Mouse (Mus musculus) embryonic facial prominence, embryonic 13.5 days (tissue): ENCODE results near the gene Tmem106a. TPM values are rescaled to one million over a fixed set of nuclear protein-coding genes. Genes with fewer than 3 reads are reported as not detected.
"Not testable (repeated sequence)": the region's sequence is repeated elsewhere in the genome, so short reads cannot be mapped to it uniquely, and the experiment has no call there.

Experiments
- ATAC-seq: fragments of 200-750 bp; cut with Nextera tagmentation; 2 replicates; pipeline ENCODE4 v1.8.0; 2017; ENCODE audit warnings: low read depth; ENCODE audit not compliant: insufficient number of reproducible peaks, insufficient read depth, low FRiP score, low TSS enrichment
- H3K27ac ChIP-seq: fragments of 300-500 bp; sonication (generic); 2 replicates; pipeline ENCODE4 v1.5.1; 2015; ENCODE audit warnings: moderate library complexity, mild to moderate bottlenecking, inconsistent platforms
- H3K27me3 ChIP-seq: fragments of 300-500 bp; sonication (generic); 2 replicates; pipeline ENCODE4 v1.6.1; 2015; ENCODE audit warnings: mild to moderate bottlenecking, inconsistent platforms
- H3K36me3 ChIP-seq: fragments of 300-500 bp; sonication (generic); 2 replicates; pipeline ENCODE4 v1.6.1; 2015; ENCODE audit warnings: mild to moderate bottlenecking, inconsistent platforms
- H3K4me1 ChIP-seq: fragments of 300-500 bp; sonication (generic); 2 replicates; pipeline ENCODE4 v1.6.1; 2015; ENCODE audit warnings: inconsistent platforms
- H3K4me2 ChIP-seq: fragments of 300-500 bp; sonication (generic); 2 replicates; pipeline ENCODE4 v1.6.1; 2015; ENCODE audit warnings: moderate library complexity, mild to moderate bottlenecking, inconsistent platforms
- H3K4me3 ChIP-seq: fragments of 300-500 bp; sonication (generic); 2 replicates; pipeline ENCODE4 v1.5.1; 2015; ENCODE audit warnings: mild to moderate bottlenecking, inconsistent platforms
- H3K9ac ChIP-seq: fragments of 300-500 bp; sonication (generic); 2 replicates; pipeline ENCODE4 v1.6.1; 2015; ENCODE audit warnings: mild to moderate bottlenecking, inconsistent platforms
- H3K9me3 ChIP-seq: fragments of 300-500 bp; sonication (generic); 2 replicates; pipeline ENCODE4 v1.6.1; 2016; ENCODE audit warnings: inconsistent platforms
- WGBS: fragments of 180-500 bp; shearing (Covaris S2); methylation state at CpG from one replicate; pipeline ENCODE4 v1.1.7; 2015; ENCODE audit warnings: mixed read lengths; 5-methylcytosine and 5-hydroxymethylcytosine counted together
- polyA plus RNA-seq: library from polyadenylated mRNA; unstranded; fragments of >200 nt; fragmentation: Nextera tagmentation; extraction: Ambion mirVana; gene quantifications from 2 replicates; pipeline ENCODE4 v1.2.1, GENCODE M21; 2015

Gene Tmem106a
- polyA plus RNA-seq, 1 experiment from 2014 or later = 3.6 TPM

DNA sequence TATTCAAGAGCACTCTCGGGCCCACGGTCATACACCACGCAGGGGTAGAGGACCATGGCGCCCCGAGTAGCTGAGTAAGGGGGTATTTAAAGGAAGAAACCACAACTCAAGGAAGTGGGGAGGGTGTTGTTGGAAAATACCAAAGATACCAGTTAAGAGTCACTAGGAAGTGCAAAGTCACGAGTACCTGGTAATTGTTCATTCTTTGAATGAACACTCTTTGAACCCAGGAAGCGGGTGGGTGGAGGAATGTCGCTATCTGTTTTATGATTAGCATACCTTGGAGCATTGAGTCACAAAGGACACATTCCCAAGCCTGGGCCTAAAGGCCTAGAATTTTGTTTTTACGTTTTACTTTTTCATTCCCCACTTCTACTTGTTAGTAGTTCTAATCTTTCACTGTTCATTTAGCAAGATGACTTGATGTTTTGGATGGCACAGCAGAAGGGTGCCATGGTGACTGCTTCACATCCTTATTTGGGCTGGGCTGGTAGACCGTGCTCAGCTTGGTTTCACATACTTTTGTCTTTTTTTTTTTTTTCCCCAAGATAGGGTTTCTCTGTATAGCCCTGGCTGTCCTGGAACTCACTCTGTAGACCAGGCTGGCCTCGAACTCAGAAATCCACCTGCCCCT lies 38.1 kb downstream of the Tmem106a start:
- WGBS = 85% methylated on average over 11 of the region's 11 CpGs

DNA sequence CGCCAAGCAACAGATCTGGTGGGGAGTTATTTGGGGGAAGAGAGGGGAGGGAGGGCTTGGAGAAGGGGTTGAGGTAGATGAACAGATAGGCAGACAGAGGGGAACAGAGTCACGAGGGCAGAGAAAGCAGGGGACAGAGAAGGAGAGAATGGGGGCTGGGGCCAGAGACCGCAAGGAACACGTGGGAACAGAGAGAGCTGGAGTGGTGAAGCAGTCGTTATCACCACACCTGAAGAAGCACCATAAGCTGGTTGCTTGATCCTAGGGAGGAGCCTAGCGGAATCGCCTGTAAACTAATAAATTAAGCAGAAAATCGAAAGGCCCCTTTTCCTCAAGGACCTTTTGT lies 44.6 kb downstream of the Tmem106a start:
- WGBS = 5% methylated on average over 8 of the region's 8 CpGs
- H3K4me3 ChIP-seq = peak overlapping the region; percentile 55
- no peaks in the 10 kb centered on the region for H3K9me3 ChIP-seq
- H3K36me3 ChIP-seq = peaks cover 5% of the 10 kb centered on the region
- ATAC-seq = no peak
- peak overlapping the region; percentile 75 for H3K9ac ChIP-seq
- no peaks in the 10 kb centered on the region for H3K27me3 ChIP-seq
- H3K4me1 ChIP-seq = peaks cover 4% of the 10 kb centered on the region; the same call in 1 of the 2 replicates
- peak overlapping the region; percentile 100 for H3K27ac ChIP-seq
- peak overlapping the region; percentile 75 for H3K4me2 ChIP-seq

More for the DNA sequence above, 38.1 kb downstream of the Tmem106a start:
- not testable (repeated sequence) for H3K27me3 ChIP-seq, H3K9ac ChIP-seq, H3K4me3 ChIP-seq, ATAC-seq, H3K36me3 ChIP-seq, H3K27ac ChIP-seq, H3K9me3 ChIP-seq, H3K4me2 ChIP-seq
- peaks cover 17% of the 10 kb centered on the region for H3K4me1 ChIP-seq

DNA sequence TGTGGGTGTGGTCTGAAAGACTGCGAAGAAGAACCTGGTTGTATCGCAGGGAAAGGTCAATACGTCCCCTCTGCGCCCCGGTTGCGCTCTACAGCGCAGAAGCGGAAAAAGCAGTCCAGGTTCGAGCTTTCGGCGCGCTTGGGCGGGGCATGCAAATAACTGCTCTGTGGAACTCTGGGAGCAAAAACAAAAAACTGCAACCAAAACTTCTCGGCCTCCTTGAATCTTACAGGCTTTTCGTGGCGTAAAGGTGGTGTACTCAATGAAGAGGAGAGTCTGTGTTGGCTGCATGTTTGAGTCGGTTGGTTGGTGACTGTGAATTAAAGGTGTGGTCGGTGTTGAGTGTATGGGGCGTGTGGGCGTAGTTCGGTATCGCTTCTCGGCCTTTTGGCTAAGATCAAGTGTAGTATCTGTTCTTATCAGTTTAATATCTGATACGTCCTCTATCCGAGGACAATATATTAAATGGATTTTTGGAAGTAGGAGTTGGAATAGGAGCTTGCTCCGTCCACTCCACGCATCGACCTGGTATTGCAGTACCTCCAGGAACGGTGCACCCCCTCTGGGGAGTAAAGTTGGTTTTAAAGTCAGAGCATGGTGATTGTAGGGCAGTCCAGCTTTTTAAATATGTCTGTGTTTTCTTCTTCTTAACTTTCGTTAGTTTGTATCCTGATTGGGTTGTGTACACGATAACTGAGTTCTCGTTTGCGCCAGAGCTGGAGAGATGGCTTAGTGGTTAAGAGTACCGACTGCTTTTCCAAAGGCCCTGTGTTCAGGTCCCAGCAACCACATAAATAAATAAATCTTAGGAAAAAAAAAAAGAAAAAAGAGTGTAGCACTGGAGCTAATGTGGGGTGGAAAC lies 45.2 kb downstream of the Tmem106a start, which contains the start of gene Rdm1:
Gene Rdm1 (plus strand): TSS at position 201 of the 862 bp plus-strand sequence.
- peak within 1 kb of the TSS; percentile 55 for H3K4me3 ChIP-seq
- H3K36me3 ChIP-seq = peaks cover 5% of the 10 kb centered on the region
- ATAC-seq = peak; percentile 85
- peak within 1 kb of the TSS; percentile 75 for H3K4me2 ChIP-seq
- WGBS = under 1% methylated on average over 34 of the region's 34 CpGs
- peaks cover 4% of the 10 kb centered on the region; the same call in 1 of the 2 replicates for H3K4me1 ChIP-seq
- H3K9me3 ChIP-seq = no peaks in the 10 kb centered on the region
- H3K9ac ChIP-seq = peak within 1 kb of the TSS; percentile 83
- no peaks in the 10 kb centered on the region for H3K27me3 ChIP-seq
- H3K27ac ChIP-seq = peak within 1 kb of the TSS; percentile 100

DNA sequence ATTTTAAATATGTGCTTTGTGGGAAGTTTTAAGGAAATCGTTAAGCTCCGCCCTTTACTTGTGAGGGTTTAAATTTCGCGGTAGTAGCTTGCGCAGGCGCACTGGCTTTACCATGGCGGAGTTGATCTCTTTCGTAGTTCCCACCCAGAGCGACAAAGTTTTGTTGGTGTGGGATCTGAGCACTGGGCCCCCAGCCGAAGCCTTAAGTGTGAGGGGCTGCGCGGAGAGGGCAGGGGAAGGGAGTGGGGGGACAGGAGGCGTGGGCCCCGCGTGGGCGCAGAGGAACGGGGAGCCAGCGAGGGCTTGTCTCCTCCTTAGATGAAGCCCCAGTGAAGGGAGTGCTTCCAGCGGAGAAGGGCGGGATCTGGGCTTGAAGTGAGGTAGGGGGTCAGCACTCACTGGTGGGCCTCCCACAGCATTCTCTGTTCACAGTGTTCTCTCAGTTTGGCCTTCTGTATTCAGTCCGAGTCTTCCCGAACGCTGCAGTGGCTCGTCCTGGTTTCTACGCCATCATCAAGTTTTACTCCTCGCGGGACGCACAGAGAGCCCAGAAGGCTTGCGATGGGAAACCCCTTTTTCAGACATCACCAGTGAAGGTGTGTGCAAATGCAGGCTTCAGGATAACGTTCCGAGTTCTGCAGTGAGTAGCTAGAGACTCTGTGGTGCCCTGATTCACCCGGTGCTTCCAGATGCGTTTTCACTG lies 46.0 kb downstream of the Tmem106a start:
- ATAC-seq = peak; percentile 68
- peak overlapping the region; percentile 83 for H3K9ac ChIP-seq
- H3K9me3 ChIP-seq = no peaks in the 10 kb centered on the region
- peaks cover 8% of the 10 kb centered on the region for H3K36me3 ChIP-seq
- peak overlapping the region; percentile 75 for H3K4me2 ChIP-seq
- peaks cover 4% of the 10 kb centered on the region; the same call in 1 of the 2 replicates for H3K4me1 ChIP-seq
- H3K27ac ChIP-seq = peak overlapping the region; percentile 100
- WGBS = under 1% methylated on average over 33 of the region's 33 CpGs
- peak overlapping the region; percentile 55 for H3K4me3 ChIP-seq
- no peaks in the 10 kb centered on the region for H3K27me3 ChIP-seq

DNA sequence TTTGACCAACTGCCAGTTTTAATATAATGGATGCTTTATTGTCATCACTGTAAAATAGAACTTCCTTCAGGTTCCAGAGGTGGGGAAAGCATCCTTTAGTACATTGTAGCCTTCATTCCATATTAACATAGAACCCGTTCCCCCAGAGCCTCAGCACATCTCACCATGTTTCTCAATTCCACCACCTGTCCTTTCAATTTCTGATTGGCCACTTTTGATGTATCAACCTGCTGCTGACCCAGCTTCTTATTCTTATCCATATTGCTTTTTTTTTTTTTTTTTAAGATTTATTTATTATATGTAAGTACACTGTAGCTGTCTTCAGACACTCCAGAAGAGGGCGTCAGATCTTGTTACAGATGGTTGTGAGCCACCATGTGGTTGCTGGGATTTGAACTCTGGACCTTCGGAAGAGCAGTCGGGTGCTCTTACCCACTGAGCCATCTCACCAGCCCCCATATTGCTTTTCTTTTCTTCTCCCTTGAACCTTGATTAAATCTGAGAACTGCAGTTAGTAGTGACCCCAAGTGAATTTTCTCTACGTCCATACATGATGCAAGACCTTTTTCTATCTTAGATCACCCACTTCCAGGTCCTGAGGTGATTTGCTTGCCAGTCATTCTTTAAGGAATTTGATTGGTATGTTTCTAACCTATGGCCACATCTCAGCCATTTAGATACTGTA lies 46.8 kb downstream of the Tmem106a start:
- not testable (repeated sequence) for H3K9ac ChIP-seq, H3K9me3 ChIP-seq, H3K4me1 ChIP-seq, H3K27me3 ChIP-seq, ATAC-seq
- H3K4me2 ChIP-seq = peak overlapping the region; percentile 75
- H3K36me3 ChIP-seq = peaks cover 17% of the 10 kb centered on the region
- 57% methylated on average over 5 of the region's 5 CpGs for WGBS
- H3K27ac ChIP-seq = peak overlapping the region; percentile 100; the same call in 1 of the 2 replicates
- H3K4me3 ChIP-seq = peak overlapping the region; percentile 55

DNA sequence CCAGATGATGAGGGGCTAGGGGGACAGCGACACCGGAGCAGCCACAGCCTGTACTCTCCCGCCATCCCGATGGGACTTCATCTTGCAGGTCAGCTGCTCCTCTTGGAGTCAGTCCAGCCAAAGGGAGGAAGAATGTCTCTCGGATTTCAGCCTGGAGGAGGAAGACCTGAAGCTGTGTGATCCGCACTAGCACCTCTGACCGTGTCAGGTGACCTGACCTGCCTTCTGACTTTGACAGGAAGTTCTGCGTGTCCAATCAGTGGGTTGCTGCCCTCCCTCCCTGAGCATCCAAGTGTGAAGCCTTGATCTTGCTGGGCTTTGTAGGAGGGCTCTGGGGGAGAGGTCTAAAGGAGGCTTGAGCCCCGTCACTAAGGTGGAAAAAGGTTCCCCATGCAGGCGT lies 53.6 kb downstream of the Tmem106a start:
- Histone ChIP-seq H3K27me3 (no peaks in the 10 kb centered on the region), H3K36me3 (peaks cover 39% of the 10 kb centered on the region), H3K4me2 (no peak overlapping the region), H3K27ac (no peak overlapping the region), H3K4me1 (no peaks in the 10 kb centered on the region), H3K4me3 (no peak overlapping the region), H3K9me3 (no peaks in the 10 kb centered on the region), H3K9ac (no peak overlapping the region)
- ATAC-seq = no peak
- 70% methylated on average over 10 of the region's 10 CpGs for WGBS

DNA sequence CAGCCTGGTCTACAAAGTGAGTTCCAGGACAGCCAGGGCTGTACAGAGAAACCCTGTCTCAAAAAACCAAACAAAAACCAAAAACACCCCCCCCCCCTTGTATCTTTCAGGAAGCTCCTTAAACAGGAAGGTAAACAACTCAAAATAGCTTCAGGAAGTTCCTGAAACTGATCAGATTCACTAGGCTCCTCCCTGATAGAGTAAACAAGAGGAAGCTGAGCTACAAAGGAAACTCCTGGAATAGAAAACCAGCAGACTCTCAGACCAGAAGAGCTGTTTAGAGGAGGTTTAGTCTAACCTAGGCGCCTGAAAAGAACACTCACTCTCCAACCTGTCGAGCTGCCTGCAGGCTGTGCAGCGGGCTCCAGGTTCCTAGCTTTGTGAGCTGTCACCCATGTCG lies 57.7 kb downstream of the Tmem106a start:
- H3K4me1 ChIP-seq = 0 out of 2 replicates have a peak, but pooled peaks cover 2% of the 10 kb centered on the region
- no peak overlapping the region for H3K27ac ChIP-seq
- no peaks in the 10 kb centered on the region for H3K27me3 ChIP-seq
- ATAC-seq = no peak
- H3K36me3 ChIP-seq = peaks cover 18% of the 10 kb centered on the region
- H3K4me3 ChIP-seq = no peak overlapping the region
- H3K9ac ChIP-seq = no peak overlapping the region
- H3K4me2 ChIP-seq = no peak overlapping the region
- H3K9me3 ChIP-seq = no peaks in the 10 kb centered on the region
- 93% methylated on average over 4 of the region's 4 CpGs for WGBS

DNA sequence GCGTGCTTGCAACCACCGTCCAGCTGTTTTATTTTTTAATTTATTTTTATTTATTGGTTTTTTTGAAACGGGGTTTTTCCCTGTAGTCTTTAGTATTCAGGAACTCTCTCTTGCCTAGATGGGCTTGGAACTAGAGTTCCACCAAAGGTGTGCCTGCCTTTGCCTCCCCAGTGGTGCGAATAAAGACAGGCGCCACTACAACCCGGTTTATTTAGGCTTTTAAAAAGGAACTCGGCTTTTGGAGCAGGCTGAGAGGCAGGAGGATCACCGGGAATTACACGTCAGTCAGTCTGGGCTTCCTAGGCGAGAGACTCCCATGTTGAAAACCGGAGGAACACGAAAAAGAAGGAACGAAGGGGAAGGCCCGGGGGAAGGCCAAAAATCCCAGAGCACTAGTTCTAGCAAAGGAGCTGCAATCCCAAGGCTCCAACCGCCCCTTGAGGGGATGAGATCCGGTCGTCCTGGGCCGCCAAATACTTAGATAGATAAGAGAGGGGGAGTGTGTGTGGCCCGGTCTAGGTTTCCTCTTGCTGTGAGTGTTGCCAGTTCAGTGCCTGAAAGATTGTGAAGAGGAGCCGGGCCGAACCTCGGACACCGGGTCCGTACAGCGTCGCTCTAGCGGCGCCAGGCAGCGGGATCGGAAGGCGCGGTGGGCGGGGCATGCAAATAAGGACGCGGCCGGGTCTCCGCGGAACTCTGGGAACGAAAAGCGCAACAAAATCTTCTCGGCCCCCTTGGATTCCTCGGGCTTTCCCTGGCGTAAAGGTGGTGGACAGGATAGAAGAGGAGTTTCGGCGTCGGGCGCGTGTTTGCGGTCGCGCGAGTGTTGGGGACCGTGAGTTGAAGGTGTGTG lies 59.0 kb downstream of the Tmem106a start:
- H3K27me3 ChIP-seq, H3K9me3 ChIP-seq, H3K4me1 ChIP-seq, H3K36me3 ChIP-seq: not testable (repeated sequence)
- ATAC-seq = peak; percentile 73
- 6% methylated on average over 53 of the region's 53 CpGs for WGBS
- peak overlapping the region; percentile 40 for H3K4me3 ChIP-seq
- peak overlapping the region; percentile 63 for H3K9ac ChIP-seq
- H3K4me2 ChIP-seq = peak overlapping the region; percentile 54
- H3K27ac ChIP-seq = peak overlapping the region; percentile 85
